Mouse (Mus musculus) lung, postnatal 0 days (tissue): ENCODE measurements around the gene Klf1.

Source experiments
- CTCF ChIP-seq: IDR thresholded peaks from 2 replicates; pipeline ENCODE4 v1.5.1; 2016; ENCODE audit warnings: antibody characterized with exemption, mild to moderate bottlenecking
- EP300 ChIP-seq: IDR thresholded peaks from 2 replicates; pipeline ENCODE4 v1.6.1; 2016; ENCODE audit warnings: antibody characterized with exemption, mild to moderate bottlenecking, control low read depth

- TF ChIP-seq CTCF, result peak; percentile 56
- TF ChIP-seq EP300, result no peak
These were observed 30.1 kb upstream of the Klf1 start, which contains the start of gene Syce2 for GRCm38 (mm10) chr8:84871376-84872308.
